Mouse (Mus musculus) heart, embryonic 11.5 days (tissue): Measurements from ENCODE around the gene 4930449I24Rik. TPM values are rescaled to one million over a fixed set of nuclear protein-coding genes. Genes with fewer than 3 reads are reported as not detected.
"Not testable (repeated sequence)": the region's sequence is repeated elsewhere in the genome, so short reads cannot be mapped to it uniquely, and the experiment has no call there.

Experiments
- ATAC-seq: fragments of 200-750 bp; cut with Nextera tagmentation; replicated peaks from 2 replicates; pipeline ENCODE4 v1.8.0; 2017; ENCODE audit warnings: moderate library complexity; ENCODE audit not compliant: insufficient number of reproducible peaks, low FRiP score, low TSS enrichment
- H3K27ac ChIP-seq: fragments of 300-500 bp; sonication (generic); 2 replicates; pipeline ENCODE4 v1.5.1; 2014; ENCODE audit warnings: mild to moderate bottlenecking, low read depth, low read length
- H3K27me3 ChIP-seq: fragments of 300-500 bp; sonication (generic); 2 replicates; pipeline ENCODE4 v1.6.1; 2014; ENCODE audit warnings: mild to moderate bottlenecking, low read length, mixed read lengths; ENCODE audit not compliant: control insufficient read depth, insufficient read depth
- H3K36me3 ChIP-seq: fragments of 300-500 bp; sonication (generic); 2 replicates; pipeline ENCODE4 v1.6.1; 2014; ENCODE audit warnings: mild to moderate bottlenecking, low read length, moderate library complexity, mixed read lengths; ENCODE audit not compliant: control insufficient read depth, insufficient read depth
- H3K4me1 ChIP-seq: fragments of 300-500 bp; sonication (generic); 2 replicates; pipeline ENCODE4 v1.6.1; 2014; ENCODE audit warnings: low read length; ENCODE audit not compliant: control insufficient read depth, insufficient read depth
- H3K4me2 ChIP-seq: fragments of 300-500 bp; sonication (generic); 2 replicates; pipeline ENCODE4 v1.6.1; 2014; ENCODE audit warnings: mild to moderate bottlenecking, moderate library complexity
- H3K4me3 ChIP-seq: fragments of 300-500 bp; sonication (generic); 2 replicates; pipeline ENCODE4 v1.5.1; 2014; ENCODE audit warnings: low read depth, low read length
- H3K9ac ChIP-seq: fragments of 300-500 bp; sonication (generic); 2 replicates; pipeline ENCODE4 v1.6.1; 2014; ENCODE audit warnings: mild to moderate bottlenecking, low read depth, low read length, moderate library complexity
- H3K9me3 ChIP-seq: fragments of 300-500 bp; sonication (generic); replicated peaks from 2 replicates; pipeline ENCODE4 v1.6.1; 2016; ENCODE audit warnings: low read length; ENCODE audit not compliant: control insufficient read depth
- WGBS: fragments of 180-500 bp; shearing (Covaris S2); extraction: QIAGEN DNeasy Blood & Tissue Kit; methylation state at CpG from one replicate; pipeline ENCODE4 v1.1.7; 2014; ENCODE audit not compliant: insufficient replicate concordance; 5-methylcytosine and 5-hydroxymethylcytosine counted together
- polyA plus RNA-seq: library from polyadenylated mRNA; unstranded; fragments of >200 nt; fragmentation: Nextera tagmentation; extraction: Ambion mirVana; gene quantifications from 2 replicates; pipeline ENCODE4 v1.2.1, GENCODE M21; 2014

The 4930449I24Rik gene
- polyA plus RNA-seq, result not detected in 2 replicates

DNA sequence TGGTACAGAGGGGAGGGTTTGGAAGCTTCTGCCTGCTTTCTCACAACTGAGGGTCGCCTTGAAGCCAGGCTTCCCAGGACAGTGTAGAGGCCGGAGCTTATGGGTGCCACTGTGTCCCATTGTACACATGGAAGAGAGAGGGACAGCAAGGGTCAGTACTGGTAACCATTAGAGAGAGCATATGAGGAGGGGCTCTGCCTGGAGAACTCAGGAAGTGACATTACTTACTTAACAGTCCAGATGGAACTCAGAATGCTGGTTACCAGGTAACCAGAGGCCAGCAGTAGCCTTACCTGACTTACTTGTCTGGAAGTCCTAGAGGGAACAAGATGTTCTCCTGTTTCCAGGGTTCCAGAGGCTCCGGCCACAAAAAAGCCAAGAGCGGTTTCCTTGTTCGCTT lies at the start of gene 4930449I24Rik:
4930449I24Rik (plus strand) TSS at position 301 of the 400 bp plus-strand sequence.
- not testable (repeated sequence) for H3K27ac ChIP-seq, H3K4me1 ChIP-seq, H3K4me2 ChIP-seq, H3K4me3 ChIP-seq, H3K27me3 ChIP-seq, ATAC-seq, H3K9ac ChIP-seq, H3K9me3 ChIP-seq, H3K36me3 ChIP-seq
- WGBS, result no CpG with 5 or more reads among the region's 5 CpGs

DNA sequence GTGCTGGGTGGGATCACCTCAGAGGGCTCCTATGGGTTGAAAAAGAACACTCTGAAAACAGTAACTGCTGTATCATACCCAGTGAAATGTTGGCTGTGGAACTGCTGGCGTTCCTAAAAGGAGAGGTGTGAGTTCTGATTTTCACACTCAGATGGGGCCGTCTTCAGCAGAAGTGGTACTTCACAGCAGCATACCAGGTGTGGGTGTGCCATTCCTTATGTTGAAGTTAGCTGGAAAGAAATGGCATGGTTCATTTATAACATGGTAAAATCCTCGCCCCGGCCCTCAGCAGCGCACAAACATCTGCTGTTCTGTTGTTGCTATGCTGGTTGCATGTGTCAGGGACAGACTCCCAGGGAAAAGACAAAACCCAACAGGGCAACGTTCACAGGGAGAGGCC lies 48.6 kb upstream of the 4930449I24Rik start:
- H3K9ac ChIP-seq, result no peak overlapping the region
- no peak overlapping the region for H3K4me2 ChIP-seq
- 86% methylated on average over 6 of the region's 6 CpGs for WGBS
- no peaks in the 10 kb centered on the region for H3K9me3 ChIP-seq
- H3K4me1 ChIP-seq, result no peaks in the 10 kb centered on the region
- H3K4me3 ChIP-seq, result no peak overlapping the region
- no peaks in the 10 kb centered on the region for H3K27me3 ChIP-seq
- ATAC-seq, result no peak
- H3K27ac ChIP-seq, result no peak overlapping the region
- H3K36me3 ChIP-seq, result no peaks in the 10 kb centered on the region

DNA sequence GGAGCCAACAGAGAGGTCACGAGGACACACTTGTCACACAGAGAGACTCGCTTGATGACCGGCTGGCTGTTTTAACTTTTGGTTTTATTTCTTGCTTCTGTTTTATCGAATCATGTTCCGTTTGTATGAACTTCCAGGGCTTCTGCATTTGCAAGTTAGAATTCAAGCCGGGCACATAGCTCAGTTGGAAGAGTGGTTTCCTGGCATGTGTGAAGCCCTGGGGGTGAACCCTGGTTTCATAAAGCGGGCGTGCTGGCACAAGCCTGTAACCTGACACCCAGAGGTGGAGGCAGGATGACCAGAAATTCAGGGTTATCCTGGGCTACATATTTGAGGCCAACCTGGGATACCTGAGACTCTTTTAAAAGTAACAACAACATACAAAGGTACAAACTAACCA lies 40.6 kb upstream of the 4930449I24Rik start:
- no peak for ATAC-seq
- Histone ChIP-seq H3K9me3 (no peaks in the 10 kb centered on the region), H3K27me3 (no peaks in the 10 kb centered on the region), H3K27ac (no peak overlapping the region), H3K36me3 (no peaks in the 10 kb centered on the region), H3K4me3 (no peak overlapping the region), H3K4me1 (no peaks in the 10 kb centered on the region), H3K9ac (no peak overlapping the region), H3K4me2 (no peak overlapping the region)
- WGBS, result 84% methylated on average over 8 of the region's 8 CpGs

DNA sequence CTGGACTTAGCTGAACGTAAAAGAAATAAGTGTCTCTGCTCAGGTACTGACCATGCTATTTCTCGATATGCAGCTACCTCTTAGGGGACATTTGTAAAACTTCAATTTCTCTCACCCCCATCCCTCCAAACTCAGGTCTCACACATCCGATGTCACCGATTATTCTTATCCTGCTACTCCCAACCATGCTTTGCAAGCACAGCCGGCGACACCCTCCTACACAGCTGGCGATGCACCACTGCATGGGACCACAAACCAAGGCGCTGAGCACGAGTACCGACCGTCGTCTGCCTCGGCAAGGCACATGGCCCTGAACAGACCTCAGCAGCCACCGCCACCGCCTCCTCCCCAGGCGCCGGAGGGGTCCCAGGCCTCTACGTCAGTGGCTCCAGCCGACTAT lies 35.5 kb upstream of the 4930449I24Rik start:
- Histone ChIP-seq H3K9ac (no peak overlapping the region), H3K9me3 (no peaks in the 10 kb centered on the region), H3K4me2 (no peak overlapping the region), H3K4me1 (no peaks in the 10 kb centered on the region), H3K36me3 (no peaks in the 10 kb centered on the region), H3K27ac (no peak overlapping the region), H3K27me3 (no peaks in the 10 kb centered on the region), H3K4me3 (no peak overlapping the region)
- no peak for ATAC-seq
- WGBS, result 90% methylated on average over 19 of the region's 19 CpGs

DNA sequence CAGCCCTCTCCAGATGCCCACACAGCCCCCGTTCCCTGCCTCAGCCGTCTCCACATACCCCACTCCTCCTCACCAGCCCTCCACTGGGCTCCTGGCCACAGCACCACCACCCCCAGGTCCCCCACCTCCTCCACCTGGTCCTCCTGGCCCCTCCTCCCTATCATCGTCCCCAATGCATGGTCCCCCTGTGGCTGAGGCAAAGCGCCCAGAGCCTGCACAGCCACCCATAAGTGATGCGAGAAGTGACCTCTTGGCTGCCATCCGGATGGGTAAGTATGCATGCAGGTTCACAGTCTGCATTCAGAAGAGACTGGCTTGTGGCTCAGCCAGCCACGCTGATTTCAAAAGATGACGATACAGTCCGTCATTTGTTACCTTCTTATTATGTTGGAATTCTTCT lies 33.9 kb upstream of the 4930449I24Rik start:
- ATAC-seq, result no peak
- Histone ChIP-seq H3K27me3 (no peaks in the 10 kb centered on the region), H3K4me2 (no peak overlapping the region), H3K36me3 (no peaks in the 10 kb centered on the region), H3K27ac (no peak overlapping the region), H3K9me3 (no peaks in the 10 kb centered on the region), H3K4me1 (no peaks in the 10 kb centered on the region), H3K4me3 (no peak overlapping the region), H3K9ac (no peak overlapping the region)
- 83% methylated on average over 9 of the region's 9 CpGs for WGBS

DNA sequence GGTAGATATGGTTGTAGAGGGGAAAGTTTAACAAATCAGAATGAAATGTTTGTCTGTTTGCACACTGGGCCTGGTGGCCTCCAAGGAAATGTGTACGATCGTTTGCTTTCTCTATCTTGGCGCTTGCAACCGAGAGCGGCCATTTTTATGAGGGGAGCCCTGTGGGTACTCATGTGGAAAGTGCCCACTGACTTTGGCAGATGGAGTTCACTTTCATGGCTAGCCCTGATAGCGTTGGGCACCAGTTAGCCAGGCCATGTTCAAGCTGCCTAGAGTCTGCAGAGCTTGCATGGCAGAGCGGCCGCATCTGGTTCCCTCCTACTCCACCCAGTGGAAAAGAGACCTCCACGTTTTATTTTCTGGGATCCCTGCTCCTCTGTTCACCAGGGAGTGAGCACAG lies 31.4 kb upstream of the 4930449I24Rik start:
- 87% methylated on average over 9 of the region's 9 CpGs for WGBS
- no peak for ATAC-seq

DNA sequence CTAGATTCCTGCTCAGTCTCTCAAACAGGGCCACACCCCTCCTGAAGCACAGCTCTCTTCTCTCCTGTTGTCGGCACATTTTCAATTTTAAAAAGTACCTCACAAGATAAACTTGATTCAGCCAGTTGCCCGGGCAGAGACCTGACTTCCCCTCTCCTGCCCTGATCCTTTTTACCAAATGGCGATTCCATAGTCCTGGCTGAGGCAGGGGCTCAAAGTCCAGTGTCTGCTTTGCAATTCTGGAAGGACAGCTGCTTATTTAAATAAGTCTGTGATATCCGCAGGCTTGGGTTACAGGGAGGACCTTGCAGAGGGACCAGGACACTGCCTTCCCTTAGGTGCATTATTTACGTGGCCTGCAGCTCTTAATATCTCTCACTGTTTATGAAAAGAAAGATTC lies 30.9 kb upstream of the 4930449I24Rik start:
- ATAC-seq, result no peak

More for the DNA sequence above, 31.4 kb upstream of the 4930449I24Rik start:
- H3K27ac ChIP-seq, result no peak overlapping the region
- no peaks in the 10 kb centered on the region for H3K9me3 ChIP-seq
- H3K36me3 ChIP-seq, result no peaks in the 10 kb centered on the region
- no peak overlapping the region for H3K4me3 ChIP-seq
- H3K4me1 ChIP-seq, result no peaks in the 10 kb centered on the region
- no peak overlapping the region for H3K4me2 ChIP-seq
- no peaks in the 10 kb centered on the region for H3K27me3 ChIP-seq
- H3K9ac ChIP-seq, result no peak overlapping the region

DNA sequence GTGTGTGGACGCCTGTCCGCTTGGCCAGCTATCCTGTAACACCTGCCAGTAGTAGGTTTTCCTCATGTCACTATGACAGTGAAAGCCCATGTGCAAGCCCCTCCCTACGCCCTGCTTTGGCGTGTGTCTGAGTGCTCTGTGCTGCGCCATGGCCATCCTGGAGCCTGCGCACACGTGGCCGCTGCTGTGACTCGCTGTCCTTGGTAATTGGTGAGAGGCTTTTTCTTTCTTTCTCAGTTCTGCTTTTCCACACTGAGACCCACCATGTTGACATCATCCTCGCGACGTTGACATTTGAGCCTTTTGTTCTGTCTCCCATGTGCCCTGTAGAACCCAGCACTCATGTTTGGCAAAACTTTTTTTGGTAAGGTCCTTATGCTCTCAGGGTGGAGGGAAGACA lies 30.4 kb upstream of the 4930449I24Rik start:
- Histone ChIP-seq H3K27me3 (no peaks in the 10 kb centered on the region), H3K9ac (no peak overlapping the region), H3K4me2 (no peak overlapping the region), H3K4me3 (no peak overlapping the region), H3K4me1 (no peaks in the 10 kb centered on the region), H3K27ac (no peak overlapping the region), H3K9me3 (no peaks in the 10 kb centered on the region), H3K36me3 (no peaks in the 10 kb centered on the region)
- WGBS, result 86% methylated on average over 12 of the region's 12 CpGs
- no peak for ATAC-seq

More for the DNA sequence above, 30.9 kb upstream of the 4930449I24Rik start:
- H3K4me1 ChIP-seq, result no peaks in the 10 kb centered on the region
- H3K9ac ChIP-seq, result no peak overlapping the region
- no peaks in the 10 kb centered on the region for H3K9me3 ChIP-seq
- no peak overlapping the region for H3K4me3 ChIP-seq
- H3K27ac ChIP-seq, result no peak overlapping the region
- no peaks in the 10 kb centered on the region for H3K27me3 ChIP-seq
- H3K4me2 ChIP-seq, result no peak overlapping the region
- 77% methylated on average over 5 of the region's 5 CpGs for WGBS
- H3K36me3 ChIP-seq, result no peaks in the 10 kb centered on the region

DNA sequence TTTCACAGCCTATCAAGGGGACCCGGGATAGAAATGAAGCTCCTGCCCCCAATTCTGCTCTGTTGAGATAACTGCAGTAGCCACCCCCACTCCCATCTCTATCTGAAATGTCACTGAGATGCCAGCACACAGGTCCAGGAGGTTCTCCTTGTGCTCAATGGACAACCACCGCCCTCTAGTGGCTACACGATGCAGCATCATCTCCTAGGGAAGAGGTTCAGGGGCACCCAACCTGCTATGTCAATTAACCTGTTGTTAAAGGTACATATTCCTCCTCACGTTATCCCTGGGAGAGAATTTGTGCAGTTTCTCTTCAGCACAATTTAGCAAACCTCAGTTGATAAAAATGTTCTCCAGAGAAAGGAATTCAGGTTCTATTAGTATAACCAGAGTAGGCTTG lies 22.6 kb upstream of the 4930449I24Rik start:
- not testable (repeated sequence) for ATAC-seq, H3K27ac ChIP-seq, H3K4me2 ChIP-seq, H3K9ac ChIP-seq, H3K9me3 ChIP-seq, H3K4me1 ChIP-seq, H3K36me3 ChIP-seq, H3K4me3 ChIP-seq, H3K27me3 ChIP-seq
- WGBS, result 9% methylated on average over 4 of the region's 4 CpGs
